Mouse (Mus musculus) adrenal gland, postnatal 0 days (tissue): Measurements from ENCODE around the gene Vhl. TPM values are rescaled to one million over a fixed set of nuclear protein-coding genes. Genes with fewer than 3 reads are reported as not detected.

Source experiments
- polyA plus RNA-seq: library from polyadenylated mRNA; unstranded; fragments of >200 nt; fragmentation: Nextera tagmentation; extraction: Ambion mirVana; gene quantifications from 2 replicates; pipeline ENCODE4 v1.2.1, GENCODE M21; 2015

Vhl gene
- 37.0 and 43.4 TPM in 2 replicates for polyA plus RNA-seq

GRCm38 (mm10) chr6:113623941-113624751 lies at the start of gene Vhl:
TSS of gene Vhl (plus strand) at chr6:113623959.

DNA sequence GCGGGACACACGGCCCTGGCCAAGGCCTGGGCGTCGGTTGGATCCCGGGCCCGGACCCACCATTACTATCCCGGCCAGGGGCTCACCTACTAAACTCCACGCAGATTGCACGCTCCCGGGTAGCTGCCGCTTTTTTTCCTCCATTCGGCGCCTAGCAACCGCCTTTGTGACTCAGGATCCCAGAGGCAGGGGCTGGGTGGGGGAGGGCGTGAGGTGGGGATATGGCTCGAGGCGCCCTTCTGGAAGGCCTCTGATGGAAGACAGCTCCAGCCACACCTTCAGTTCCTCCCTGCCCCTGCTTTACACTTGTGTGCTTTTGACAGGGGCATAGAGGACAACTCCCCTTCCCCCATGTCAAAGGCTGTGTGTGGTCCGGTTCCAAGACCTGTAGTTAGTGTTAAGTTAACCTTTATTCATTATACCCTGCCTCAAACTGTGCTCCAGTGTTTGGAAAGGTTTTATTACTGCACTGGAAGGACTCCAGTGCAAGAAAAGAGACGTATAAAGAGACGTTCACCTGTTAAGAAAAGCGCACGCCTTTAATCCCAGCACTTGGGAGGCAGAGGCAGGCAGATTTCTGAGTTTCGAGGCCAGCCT lies 23.1 kb upstream of the Vhl start, which contains the start of gene Fancd2os:
Gene Fancd2os, minus strand, starts transcription at position 173 of the 597 bp plus-strand sequence.

GRCm38 (mm10) chr6:113604432-113605223 lies 19.1 kb upstream of the Vhl start, which contains the start of gene Brk1:
TSS of gene Brk1 (plus strand) at chr6:113604772.

DNA sequence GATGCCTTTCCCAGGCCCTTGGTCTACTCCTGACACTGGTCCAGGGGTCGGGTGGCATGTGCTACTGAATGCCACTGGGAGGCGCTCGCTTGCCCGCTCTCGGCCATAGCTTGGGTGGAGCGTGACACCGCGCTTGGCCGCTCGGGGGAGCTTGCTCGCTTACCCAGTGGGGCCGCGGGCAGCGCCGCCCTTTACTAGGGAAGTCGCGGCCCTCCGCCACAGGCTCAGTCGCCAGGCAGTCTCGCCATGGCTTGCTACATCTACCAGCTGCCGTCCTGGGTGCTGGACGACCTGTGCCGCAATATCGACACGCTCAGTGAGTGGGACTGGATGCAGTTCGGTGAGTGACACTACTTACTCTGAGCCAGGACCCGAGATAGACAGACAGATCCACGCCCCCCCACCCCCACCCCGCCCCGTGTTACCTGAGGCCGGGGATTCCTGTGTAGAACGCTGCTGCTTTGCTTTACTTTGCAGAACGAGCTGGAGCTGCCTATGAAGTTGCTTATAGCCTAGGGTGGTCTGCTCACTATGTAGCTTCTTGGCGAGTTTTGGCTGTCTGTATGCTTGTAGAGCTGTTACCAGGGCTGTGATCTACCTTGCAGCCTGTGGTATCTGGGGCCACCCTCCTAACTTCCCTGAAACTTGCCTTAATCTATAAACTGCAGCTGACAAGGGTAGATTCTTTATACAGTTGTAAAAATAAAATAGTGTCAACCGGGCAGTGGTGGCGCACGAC lies 14.7 kb downstream of the Vhl start, which contains the start of gene Irak2:
Gene Irak2, plus strand, starts transcription at position 166 of the 739 bp plus-strand sequence.

Other genes with a start within 250 kb of the Vhl start
- gene Tada3, start 246.1 kb upstream of the Vhl start, polyA plus RNA-seq, result 28.2 and 43.4 TPM in 2 replicates
- 282 and 330 TPM in 2 replicates for gene Arpc4, start 245.8 kb upstream of the Vhl start, polyA plus RNA-seq
- gene Ttll3, start 234.7 kb upstream of the Vhl start, polyA plus RNA-seq, result 1.4 and 1.8 TPM in 2 replicates
- gene Rpusd3, start 204.6 kb upstream of the Vhl start, polyA plus RNA-seq, result 8.8 and 15.2 TPM in 2 replicates
- gene Cidec, start 188.2 kb upstream of the Vhl start, polyA plus RNA-seq, result 1.2 and 2.2 TPM in 2 replicates
- 62.6 and 65.0 TPM in 2 replicates for gene Jagn1, start 181.4 kb upstream of the Vhl start, polyA plus RNA-seq
- 2.0 and 2.7 TPM in 2 replicates for gene Il17re, start 165.5 kb upstream of the Vhl start, polyA plus RNA-seq
- gene Il17rc, start 152.5 kb upstream of the Vhl start, polyA plus RNA-seq, result 16.6 and 22.4 TPM in 2 replicates
- 26.5 and 32.6 TPM in 2 replicates for gene Creld1, start 140.7 kb upstream of the Vhl start, polyA plus RNA-seq
- gene Prrt3, start 122.0 kb upstream of the Vhl start, polyA plus RNA-seq, result 0.62 and 0.69 TPM in 2 replicates
- 107 and 145 TPM in 2 replicates for gene Emc3, start 92.3 kb upstream of the Vhl start, polyA plus RNA-seq
- gene Fancd2, start 92.3 kb upstream of the Vhl start, polyA plus RNA-seq, result 2.4 and 3.5 TPM in 2 replicates
- 0.49 and 0.65 TPM in 2 replicates for gene Fancd2os, start 23.2 kb upstream of the Vhl start, polyA plus RNA-seq
- gene Brk1, start 19.2 kb upstream of the Vhl start, polyA plus RNA-seq, result 300 and 360 TPM in 2 replicates
- gene Irak2, start 14.5 kb downstream of the Vhl start, polyA plus RNA-seq, result 5.2 and 6.3 TPM in 2 replicates
- gene Tatdn2, start 73.1 kb downstream of the Vhl start, polyA plus RNA-seq, result 0.47 and 0.94 TPM in 2 replicates
- 0.47 and 1.7 TPM in 2 replicates for gene Ghrl, start 95.9 kb downstream of the Vhl start, polyA plus RNA-seq
- gene Sec13, start 116.8 kb downstream of the Vhl start, polyA plus RNA-seq, result 146 and 182 TPM in 2 replicates